Mouse (Mus musculus) forebrain, embryonic 13.5 days (tissue): ENCODE measurements around the gene Stx18. TPM values are rescaled to one million over a fixed set of nuclear protein-coding genes. Genes with fewer than 3 reads are reported as not detected.

ENCODE experiments used
- ATAC-seq: fragments of 200-750 bp; cut with Nextera tagmentation; 2 replicates; pipeline ENCODE4 v1.8.0; 2017
- H3K27ac ChIP-seq: fragments of 300-500 bp; sonication (generic); 2 replicates; pipeline ENCODE4 v1.5.1; 2015; ENCODE audit warnings: inconsistent platforms, mild to moderate bottlenecking, moderate library complexity
- H3K27me3 ChIP-seq: fragments of 300-500 bp; sonication (generic); 2 replicates; pipeline ENCODE4 v1.6.1; 2015; ENCODE audit warnings: mild to moderate bottlenecking, inconsistent platforms
- H3K36me3 ChIP-seq: fragments of 300-500 bp; sonication (generic); 2 replicates; pipeline ENCODE4 v1.6.1; 2015; ENCODE audit warnings: mild to moderate bottlenecking, inconsistent platforms; ENCODE audit not compliant: poor library complexity, severe bottlenecking
- H3K4me1 ChIP-seq: fragments of 300-500 bp; sonication (generic); 2 replicates; pipeline ENCODE4 v1.6.1; 2015; ENCODE audit warnings: inconsistent platforms
- H3K4me2 ChIP-seq: fragments of 300-500 bp; sonication (generic); 2 replicates; pipeline ENCODE4 v1.6.1; 2015; ENCODE audit warnings: inconsistent platforms, mild to moderate bottlenecking, moderate library complexity
- H3K4me3 ChIP-seq: fragments of 300-500 bp; sonication (generic); 2 replicates; pipeline ENCODE4 v1.5.1; 2015; ENCODE audit warnings: mild to moderate bottlenecking, inconsistent platforms
- H3K9ac ChIP-seq: fragments of 300-500 bp; sonication (generic); 2 replicates; pipeline ENCODE4 v1.6.1; 2015; ENCODE audit warnings: mild to moderate bottlenecking, inconsistent platforms
- H3K9me3 ChIP-seq: fragments of 300-500 bp; sonication (generic); replicated peaks from 2 replicates; pipeline ENCODE4 v1.6.1; 2016; ENCODE audit warnings: inconsistent platforms
- WGBS: fragments of 180-500 bp; shearing (Covaris S2); methylation state at CpG from one replicate; pipeline ENCODE4 v1.1.7; 2015; 5-methylcytosine and 5-hydroxymethylcytosine counted together
- polyA plus RNA-seq: library from polyadenylated mRNA; unstranded; fragments of >200 nt; fragmentation: Nextera tagmentation; extraction: Ambion mirVana; gene quantifications from 2 replicates; pipeline ENCODE4 v1.2.1, GENCODE M21; 2015

The Stx18 gene
- polyA plus RNA-seq, 1 experiment from 2014 or later, result 34.4 TPM

DNA sequence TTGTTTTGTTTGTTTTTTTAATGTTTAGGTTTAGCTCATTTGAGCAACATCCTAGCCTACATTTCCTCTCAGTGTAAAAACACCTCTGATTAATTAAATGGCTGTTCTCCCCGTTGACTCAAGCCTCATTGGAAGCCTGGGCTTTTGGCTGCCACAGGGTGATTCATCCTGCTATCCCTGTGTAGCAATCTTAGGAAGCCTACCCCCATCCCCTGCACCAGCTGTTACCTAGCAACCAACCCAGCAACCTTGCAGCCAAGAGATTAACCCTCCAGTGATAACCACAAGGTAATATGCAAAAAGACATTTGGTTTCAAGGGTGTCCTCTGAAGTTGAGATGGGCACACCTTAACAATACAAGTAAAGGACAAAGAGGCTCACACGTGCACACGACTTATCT is 112.7 kb downstream of the Stx18 start:
- 0 out of 2 replicates have a peak, but pooled peaks have one; percentile 26 for ATAC-seq
- WGBS, result 53% methylated on average over 3 of the region's 3 CpGs
- H3K36me3 ChIP-seq, result peaks cover 100% of the 10 kb centered on the region
- H3K4me2 ChIP-seq, result peak overlapping the region; percentile 34
- no peak overlapping the region for H3K9ac ChIP-seq
- 0 out of 2 replicates have a peak overlapping the region, but pooled peaks have one; percentile 4 for H3K4me3 ChIP-seq
- H3K27ac ChIP-seq, result no peak overlapping the region; the same call in 1 of the 2 replicates
- no peaks in the 10 kb centered on the region for H3K27me3 ChIP-seq
- peaks cover 80% of the 10 kb centered on the region for H3K4me1 ChIP-seq
- H3K9me3 ChIP-seq, result no peaks in the 10 kb centered on the region; the same call in 1 of the 2 replicates

DNA sequence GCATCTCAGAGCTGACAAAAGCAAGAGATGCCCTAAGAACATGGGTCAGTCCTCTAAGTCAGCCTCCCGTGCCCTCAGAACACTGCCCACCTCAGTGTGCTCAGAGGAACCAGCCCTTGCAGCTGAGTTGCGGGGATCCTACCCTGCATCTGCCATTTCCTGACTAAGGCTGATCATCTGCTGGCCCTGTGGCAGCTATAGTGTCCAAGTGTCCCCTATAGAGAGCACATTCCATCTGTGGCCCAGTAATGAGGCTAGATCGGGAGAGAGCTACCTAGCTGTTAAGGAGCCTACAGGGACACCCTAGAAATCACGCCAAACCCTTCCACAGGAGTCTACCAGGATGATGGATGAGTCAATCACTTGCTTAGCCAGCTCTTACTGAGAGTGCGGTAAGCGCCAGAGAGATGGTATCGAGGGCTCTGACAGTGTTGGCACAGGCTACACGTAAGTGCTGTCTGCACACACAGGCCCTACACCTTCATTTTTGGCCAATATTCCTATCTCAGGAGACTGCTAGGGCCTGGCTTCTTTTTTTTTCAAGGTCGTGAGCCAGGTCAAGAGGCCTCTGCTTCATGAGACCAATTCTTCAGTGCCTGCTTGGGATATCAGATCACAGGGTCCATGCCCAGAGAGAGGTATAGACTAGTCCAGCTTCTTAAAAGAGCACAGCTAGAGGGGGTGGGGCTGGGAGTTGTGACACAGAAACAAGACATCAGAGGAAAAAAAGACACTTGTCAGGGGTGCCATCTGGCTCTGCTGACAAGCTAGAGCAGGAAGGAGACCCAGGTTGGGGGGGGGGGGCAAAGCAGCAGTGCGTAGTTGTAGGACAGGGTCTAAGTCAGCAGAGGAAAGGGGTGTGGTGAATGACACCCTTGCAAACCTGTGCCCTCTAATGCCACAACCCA is 113.9 kb downstream of the Stx18 start:
- ATAC-seq, result no peak; the same call in 1 of the 2 replicates
- peaks cover 81% of the 10 kb centered on the region for H3K4me1 ChIP-seq
- no peaks in the 10 kb centered on the region for H3K27me3 ChIP-seq
- peak overlapping the region; percentile 34 for H3K4me2 ChIP-seq
- H3K27ac ChIP-seq, result no peak overlapping the region
- H3K36me3 ChIP-seq, result peaks cover 100% of the 10 kb centered on the region
- peak overlapping the region; percentile 21; the same call in 1 of the 2 replicates for H3K9ac ChIP-seq
- H3K4me3 ChIP-seq, result 0 out of 2 replicates have a peak overlapping the region, but pooled peaks have one; percentile 20
- H3K9me3 ChIP-seq, result no peaks in the 10 kb centered on the region; the same call in 1 of the 2 replicates
- WGBS, result 80% methylated on average over 10 of the region's 10 CpGs

DNA sequence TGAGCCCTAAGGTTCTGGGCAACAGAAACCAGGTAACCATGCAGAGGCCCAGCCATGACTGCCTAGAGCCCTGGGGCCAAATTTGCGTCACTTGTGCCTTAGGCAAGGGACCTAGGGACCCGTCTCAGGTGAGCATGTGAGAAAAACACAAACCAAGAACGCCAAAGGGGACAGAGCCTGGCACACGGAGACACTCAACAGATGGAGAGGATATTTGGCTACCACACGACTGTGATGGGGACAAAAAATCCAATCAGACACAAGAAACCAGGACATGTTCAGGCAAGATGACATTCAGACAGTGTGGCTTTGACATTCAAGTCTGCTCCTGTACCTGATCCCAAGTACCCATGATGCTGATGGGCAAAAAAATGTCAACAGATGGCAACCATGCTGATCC is 115.1 kb downstream of the Stx18 start:
- WGBS, result 94% methylated on average over 5 of the region's 5 CpGs
- Histone ChIP-seq H3K4me1 (peaks cover 78% of the 10 kb centered on the region), H3K4me3 (peak overlapping the region; percentile 20), H3K4me2 (peak overlapping the region; percentile 34), H3K9me3 (no peaks in the 10 kb centered on the region; the same call in 1 of the 2 replicates), H3K27ac (peak overlapping the region; percentile 12; the same call in 1 of the 2 replicates), H3K27me3 (no peaks in the 10 kb centered on the region), H3K36me3 (peaks cover 90% of the 10 kb centered on the region), H3K9ac (peak overlapping the region; percentile 26)
- ATAC-seq, result no peak

DNA sequence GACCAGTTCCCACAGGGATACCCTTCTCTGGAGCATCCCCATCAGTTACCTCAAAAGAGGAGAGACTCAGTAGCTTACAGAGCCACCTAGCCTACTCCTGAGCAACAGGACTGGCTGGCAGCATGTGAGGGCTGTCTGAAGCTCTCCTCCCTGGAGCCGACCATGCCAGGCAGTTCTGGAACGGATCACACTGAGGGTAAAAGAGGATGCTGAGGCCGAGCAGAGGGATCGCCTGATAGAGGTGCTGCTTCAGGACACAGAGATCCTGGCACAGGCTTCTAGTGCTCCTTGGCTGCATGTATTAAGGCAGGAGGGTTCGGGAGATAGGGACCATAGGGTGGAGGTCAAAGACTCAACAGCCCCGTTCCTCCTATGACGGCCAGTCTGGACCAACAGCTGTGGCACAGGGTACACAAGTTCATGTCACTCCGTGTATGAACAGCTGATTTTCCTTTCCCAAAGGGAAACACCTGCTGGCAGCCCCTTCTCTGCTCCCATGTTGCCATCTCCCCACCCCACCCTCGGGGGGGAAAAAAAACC is 119.0 kb downstream of the Stx18 start:
- ATAC-seq, result no peak
- H3K9me3 ChIP-seq, result no peaks in the 10 kb centered on the region
- peaks cover 4% of the 10 kb centered on the region for H3K27me3 ChIP-seq
- H3K4me3 ChIP-seq, result peak overlapping the region; percentile 95
- peak overlapping the region; percentile 97 for H3K27ac ChIP-seq
- H3K36me3 ChIP-seq, result peaks cover 51% of the 10 kb centered on the region
- peak overlapping the region; percentile 78 for H3K4me2 ChIP-seq
- WGBS, result 56% methylated on average over 9 of the region's 9 CpGs
- H3K9ac ChIP-seq, result peak overlapping the region; percentile 100
- H3K4me1 ChIP-seq, result peaks cover 64% of the 10 kb centered on the region

DNA sequence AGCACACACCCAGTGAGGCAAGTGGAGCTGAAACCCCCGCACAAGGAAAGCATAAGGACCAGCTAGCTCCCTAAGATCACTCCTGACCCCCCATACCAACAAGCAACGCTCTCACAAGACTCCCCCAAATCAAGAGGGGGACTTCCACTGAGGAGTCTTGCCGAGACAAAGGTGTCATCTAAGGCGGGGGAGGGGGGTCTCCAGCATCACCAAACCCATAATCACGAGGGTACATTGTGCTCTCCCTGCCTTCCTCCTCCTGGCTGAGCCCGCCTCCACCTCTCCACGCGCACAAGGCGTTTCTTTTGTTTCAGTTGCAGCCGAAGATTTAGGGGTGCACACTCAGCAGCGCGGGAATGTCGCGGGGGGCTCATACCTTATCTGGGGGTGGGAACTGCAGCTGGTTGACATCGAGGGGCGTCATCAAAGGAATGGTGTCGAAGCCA is 120.0 kb downstream of the Stx18 start:
- 0% methylated on average over 17 of the region's 17 CpGs for WGBS
- peak overlapping the region; percentile 95 for H3K4me3 ChIP-seq
- H3K9ac ChIP-seq, result peak overlapping the region; percentile 100
- H3K9me3 ChIP-seq, result no peaks in the 10 kb centered on the region
- H3K27ac ChIP-seq, result peak overlapping the region; percentile 97
- peaks cover 41% of the 10 kb centered on the region for H3K36me3 ChIP-seq
- ATAC-seq, result peak; percentile 77
- H3K4me2 ChIP-seq, result peak overlapping the region; percentile 78
- H3K4me1 ChIP-seq, result peaks cover 54% of the 10 kb centered on the region
- peaks cover 4% of the 10 kb centered on the region for H3K27me3 ChIP-seq

DNA sequence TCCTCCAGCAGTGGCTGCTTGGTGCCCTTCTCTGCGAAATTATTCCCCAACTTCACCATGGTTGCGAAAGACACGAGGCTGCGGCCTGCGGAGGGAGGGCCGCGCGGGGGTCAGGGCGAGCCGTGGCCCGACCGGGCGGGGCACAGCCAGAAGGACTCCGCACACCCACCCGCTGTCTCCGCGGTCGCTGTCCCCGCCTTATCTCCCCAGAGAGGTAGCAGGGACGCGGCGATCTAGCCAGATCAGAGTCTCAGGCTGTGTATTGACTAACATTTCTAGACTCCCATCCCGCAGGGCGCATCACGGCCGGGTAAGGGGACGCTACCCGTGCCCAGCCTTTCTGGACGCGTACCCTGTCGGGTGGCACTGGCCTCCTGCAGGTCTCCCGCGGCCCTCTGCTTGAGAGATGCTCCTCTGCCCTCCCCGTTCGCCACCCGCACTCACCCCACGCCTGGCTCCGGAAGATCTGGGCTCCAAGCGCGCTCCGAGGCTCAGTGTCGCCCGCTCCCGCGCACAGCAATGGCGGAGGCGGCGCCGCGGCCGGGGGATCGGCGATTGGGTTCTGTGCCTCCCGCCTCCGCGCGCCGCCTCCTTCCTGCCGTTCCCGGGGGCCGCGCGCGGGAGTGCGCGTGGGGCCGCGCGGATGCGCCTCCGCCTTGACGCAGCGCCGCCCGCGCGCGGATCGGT is 120.5 kb downstream of the Stx18 start:
- Histone ChIP-seq H3K4me2 (peak overlapping the region; percentile 78), H3K9me3 (no peaks in the 10 kb centered on the region), H3K27me3 (peaks cover 4% of the 10 kb centered on the region), H3K36me3 (peaks cover 35% of the 10 kb centered on the region), H3K9ac (peak overlapping the region; percentile 100), H3K4me3 (peak overlapping the region; percentile 95), H3K4me1 (peaks cover 48% of the 10 kb centered on the region), H3K27ac (peak overlapping the region; percentile 97)
- peak; percentile 81 for ATAC-seq
- under 1% methylated on average over 56 of the region's 79 CpGs for WGBS

DNA sequence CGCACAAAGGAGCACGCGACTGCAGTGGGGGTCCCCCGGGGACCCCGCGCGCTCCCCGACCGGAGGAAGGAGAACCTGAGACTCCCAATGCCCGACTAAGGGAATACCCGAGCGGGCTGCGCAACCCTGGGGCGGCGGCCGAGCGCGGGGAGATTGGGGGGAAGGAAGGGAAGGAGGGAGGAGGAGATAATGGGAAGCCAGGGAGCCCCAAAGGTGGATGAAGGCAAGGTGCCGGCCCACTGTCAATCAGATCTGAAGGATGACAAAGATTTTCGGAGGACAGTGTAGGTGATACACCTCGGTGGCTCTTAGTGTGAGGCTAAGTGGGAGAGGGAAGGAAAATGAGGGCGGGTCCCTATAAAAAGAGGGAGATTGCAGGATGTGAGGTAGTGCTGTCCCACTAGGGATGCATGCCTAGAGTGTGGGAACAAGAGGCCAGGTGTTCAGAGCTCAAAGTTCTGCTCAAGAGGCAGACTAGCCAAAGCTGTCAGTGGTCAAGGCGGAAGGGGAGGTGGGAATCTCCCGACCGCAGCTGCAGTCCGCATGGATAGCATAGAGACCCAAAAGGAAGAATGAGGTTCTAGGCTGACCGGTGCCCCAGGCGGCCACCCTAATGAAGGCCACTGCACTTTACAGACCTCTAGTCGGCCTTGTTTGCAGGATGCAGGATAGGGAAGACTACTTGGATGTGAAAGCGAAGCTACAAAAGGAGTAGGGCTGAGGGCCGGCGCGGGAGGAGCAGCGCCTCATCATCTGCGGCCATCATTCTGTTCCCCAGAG is 121.3 kb downstream of the Stx18 start, which contains the start of gene Nsg1:
TSS of gene Nsg1 (minus strand) at position 274 of the 780 bp plus-strand sequence.
- Histone ChIP-seq H3K27ac (peak within 1 kb of the TSS; percentile 97), H3K4me1 (peaks cover 41% of the 10 kb centered on the region), H3K27me3 (peaks cover 4% of the 10 kb centered on the region), H3K4me2 (peak within 1 kb of the TSS; percentile 78), H3K4me3 (peak within 1 kb of the TSS; percentile 95), H3K9ac (peak within 1 kb of the TSS; percentile 100), H3K36me3 (peaks cover 28% of the 10 kb centered on the region), H3K9me3 (no peaks in the 10 kb centered on the region)
- 8% methylated on average over 34 of the region's 35 CpGs for WGBS
- peak; percentile 68 for ATAC-seq

DNA sequence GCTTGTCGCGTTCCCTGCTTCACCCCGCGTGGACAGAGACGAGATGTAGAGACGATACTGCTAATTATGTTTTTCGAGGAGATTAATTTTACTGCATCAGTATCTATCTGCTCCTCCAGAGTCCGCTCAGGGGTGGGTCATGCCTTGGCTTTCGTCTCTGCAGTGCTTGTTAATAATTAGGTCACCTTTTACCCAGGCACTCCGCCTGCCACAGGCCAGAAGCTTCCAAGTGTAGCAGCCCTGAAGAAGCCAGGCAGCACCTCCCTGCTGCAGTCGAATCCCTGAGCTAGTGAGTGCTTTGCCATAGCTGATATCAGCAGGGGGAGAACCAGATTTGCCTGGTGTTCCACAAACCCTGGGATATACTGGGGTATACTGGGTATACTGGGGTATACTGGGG is 130.0 kb downstream of the Stx18 start:
- Histone ChIP-seq H3K27ac (no peak overlapping the region), H3K4me3 (no peak overlapping the region), H3K4me2 (no peak overlapping the region), H3K4me1 (no peaks in the 10 kb centered on the region), H3K36me3 (no peaks in the 10 kb centered on the region), H3K9me3 (no peaks in the 10 kb centered on the region; the same call in 1 of the 2 replicates), H3K27me3 (no peaks in the 10 kb centered on the region), H3K9ac (no peak overlapping the region)
- ATAC-seq, result no peak
- 75% methylated on average over 11 of the region's 11 CpGs for WGBS

DNA sequence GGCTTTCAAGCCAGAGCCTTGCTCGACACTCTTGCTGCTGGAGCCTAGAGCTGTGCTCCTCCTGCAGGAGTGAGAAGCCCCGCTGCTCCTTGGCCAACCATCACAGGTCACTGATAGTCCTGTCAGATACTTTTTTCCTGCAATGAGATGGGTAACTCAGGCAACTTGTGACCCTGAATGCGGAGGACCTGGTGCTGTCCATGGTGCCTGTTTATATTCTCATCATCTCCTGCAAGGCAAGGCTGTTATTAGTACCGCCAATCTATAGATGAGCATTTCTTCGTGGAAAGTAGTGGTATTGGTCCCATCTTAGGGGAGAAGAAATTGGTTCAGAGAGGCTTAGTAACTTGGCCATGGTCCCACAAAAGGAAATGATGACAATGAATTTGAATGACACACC is 135.2 kb downstream of the Stx18 start:
- no peak overlapping the region for H3K9ac ChIP-seq
- 66% methylated on average over 5 of the region's 5 CpGs for WGBS
- no peaks in the 10 kb centered on the region for H3K4me1 ChIP-seq
- ATAC-seq, result no peak
- H3K27me3 ChIP-seq, result no peaks in the 10 kb centered on the region; the same call in 1 of the 2 replicates
- no peak overlapping the region for H3K27ac ChIP-seq
- no peaks in the 10 kb centered on the region for H3K36me3 ChIP-seq
- H3K9me3 ChIP-seq, result no peaks in the 10 kb centered on the region; the same call in 1 of the 2 replicates
- H3K4me2 ChIP-seq, result no peak overlapping the region
- no peak overlapping the region for H3K4me3 ChIP-seq

DNA sequence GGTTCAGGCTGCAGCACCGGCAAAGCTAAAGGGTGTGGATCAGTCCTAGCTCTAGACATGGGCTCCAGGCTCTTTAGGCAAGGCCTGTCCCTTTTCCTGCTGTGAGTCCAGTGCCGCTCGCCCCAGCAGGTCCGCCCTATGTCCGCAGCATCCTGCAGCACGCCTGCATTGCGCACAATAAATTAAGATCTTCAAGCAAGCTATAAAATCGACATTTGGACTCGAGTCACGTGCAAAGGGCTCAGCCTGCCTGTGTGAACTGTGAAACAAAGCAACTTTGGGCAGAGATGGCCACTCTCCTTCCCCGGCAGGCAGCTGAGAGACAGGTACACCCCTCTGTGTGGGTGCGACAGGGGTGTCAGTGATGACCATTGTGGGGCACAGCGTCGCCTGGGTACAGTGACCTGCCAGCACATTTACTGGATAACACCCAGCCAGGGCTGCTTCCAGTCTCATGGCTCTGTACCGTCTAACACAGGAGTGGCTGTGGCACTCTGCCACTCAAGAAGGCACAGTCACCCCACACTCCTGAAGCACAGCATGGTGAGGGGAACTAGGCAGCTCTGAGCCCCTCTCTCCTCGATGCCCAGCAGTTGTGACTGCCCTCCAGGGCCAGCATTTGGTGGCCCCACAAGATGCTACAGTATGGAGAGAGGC is 135.8 kb downstream of the Stx18 start:
- H3K36me3 ChIP-seq, result no peaks in the 10 kb centered on the region
- no peak for ATAC-seq
- H3K9ac ChIP-seq, result no peak overlapping the region
- H3K27ac ChIP-seq, result no peak overlapping the region
- H3K4me1 ChIP-seq, result no peaks in the 10 kb centered on the region
- H3K4me2 ChIP-seq, result no peak overlapping the region
- H3K4me3 ChIP-seq, result no peak overlapping the region
- 86% methylated on average over 16 of the region's 16 CpGs for WGBS
- H3K9me3 ChIP-seq, result no peaks in the 10 kb centered on the region; the same call in 1 of the 2 replicates
- H3K27me3 ChIP-seq, result no peaks in the 10 kb centered on the region; the same call in 1 of the 2 replicates
